Mouse (Mus musculus) left cerebral cortex, postnatal 14 days (tissue): ENCODE results near the gene Olfr644. TPM values are rescaled to one million over a fixed set of nuclear protein-coding genes. Genes with fewer than 3 reads are reported as not detected.

Experiments used
- DNase-seq, 2 experiments: peaks; one replicate each; pipeline ENCODE4 v3.0.0; 2021 to 2022; ENCODE audit warnings: low spot score in 2 of 2, mixed read lengths in 1 of 2
- intact Hi-C: fragments of 180-260 bp; cut with DNase I; formaldehyde crosslinking; loops from one replicate; pipeline ENCODE4 v1.15.1; 2025
- long read RNA-seq, 2 experiments: library from polyadenylated mRNA; stranded (forward); transcript quantifications; one replicate each; pipeline ENCODE4 v2.0.0; 2021
- total RNA-seq, 2 experiments: library from RNA; stranded (reverse); gene quantifications; 2 replicates each; pipeline ENCODE4 v1.2.3; 2021

The Olfr644 gene
- total RNA-seq = not detected
- long read RNA-seq, experiment 1 = 0 reads
- long read RNA-seq, experiment 2 = 0 reads

- intact Hi-C loops = no loop called here
- DNase-seq = no peak
These were observed at the start of gene Olfr644 for GRCm38 (mm10) chr7:104071769-104072168. Gene Olfr644, minus strand, starts transcription at chr7:104071869.

GRCm38 (mm10) chr7:104104757-104104972 is 33.0 kb upstream of the Olfr644 start, which contains the start of gene Olfr646:
Gene Olfr646, plus strand, starts transcription at chr7:104104873.
- no peak for DNase-seq
- intact Hi-C loops = no loop called here

GRCm38 (mm10) chr7:104103913-104104756 is 32.5 kb upstream of the Olfr644 start:
- no peak for DNase-seq
- intact Hi-C loops = no loop called here

GRCm38 (mm10) chr7:104085365-104085764 is 13.7 kb upstream of the Olfr644 start, which contains the start of gene Olfr645:
Gene Olfr645, minus strand, starts transcription at chr7:104085465.
- intact Hi-C loops = no loop called here
- DNase-seq = no peak

GRCm38 (mm10) chr7:104061345-104061744 is 10.3 kb downstream of the Olfr644 start, which contains the start of gene 4930516K23Rik:
Gene 4930516K23Rik, minus strand, starts transcription at chr7:104061445.
- no peak for DNase-seq
- intact Hi-C loops = no loop called here

- intact Hi-C loops = no loop called here
These were observed 12.5 kb downstream of the Olfr644 start for GRCm38 (mm10) chr7:104059215-104059614.

GRCm38 (mm10) chr7:104052566-104052965 is 19.1 kb downstream of the Olfr644 start, which contains the start of gene Olfr642:
Gene Olfr642, minus strand, starts transcription at chr7:104052666.
- DNase-seq = no peak
- intact Hi-C loops = no loop called here

More at GRCm38 (mm10) chr7:104059215-104059614, 12.5 kb downstream of the Olfr644 start:
- DNase-seq = no peak

GRCm38 (mm10) chr7:104050745-104051144 is 20.9 kb downstream of the Olfr644 start:
- intact Hi-C loops = no loop called here
- no peak for DNase-seq

- intact Hi-C loops = no loop called here
- no peak for DNase-seq
These were observed 36.5 kb downstream of the Olfr644 start, which contains the start of gene Olfr641 for GRCm38 (mm10) chr7:104035145-104035544. Gene Olfr641, plus strand, starts transcription at chr7:104035445.

- DNase-seq = no peak
- intact Hi-C loops = no loop called here
These were observed 44.7 kb downstream of the Olfr644 start for GRCm38 (mm10) chr7:104026978-104027377.

GRCm38 (mm10) chr7:104025473-104025872 is 46.2 kb downstream of the Olfr644 start, which contains the start of gene Olfr640:
Gene Olfr640, minus strand, starts transcription at chr7:104025573.
- intact Hi-C loops = no loop called here
- no peak for DNase-seq

GRCm38 (mm10) chr7:104021651-104022050 is 50.0 kb downstream of the Olfr644 start:
- intact Hi-C loops = no loop called here
- DNase-seq = no peak

- intact Hi-C loops = no loop called here
- DNase-seq = no peak
These were observed 52.7 kb downstream of the Olfr644 start for GRCm38 (mm10) chr7:104018953-104019352.

GRCm38 (mm10) chr7:104017203-104017602 is 54.5 kb downstream of the Olfr644 start, which contains the start of gene Olfr639:
Gene Olfr639, minus strand, starts transcription at chr7:104017303.
- intact Hi-C loops = no loop called here
- DNase-seq = no peak

Other genes starting within 250 kb of the Olfr644 start
- gene Hbb-bs, start 243.8 kb downstream of the Olfr644 start, total RNA-seq = 100 to 1,000 TPM; 912 to 967 TPM
- gene Hbb-bh2, start 231.3 kb downstream of the Olfr644 start, total RNA-seq = not detected
- gene Hbb-bh1, start 228.7 kb downstream of the Olfr644 start, total RNA-seq = not detected
- not detected for gene Hbb-y, start 218.7 kb downstream of the Olfr644 start, total RNA-seq
- gene Olfr66, start 185.6 kb downstream of the Olfr644 start, total RNA-seq = not detected
- gene Olfr64, start 177.4 kb downstream of the Olfr644 start, total RNA-seq = not detected
- gene Olfr65, start 168.4 kb downstream of the Olfr644 start, total RNA-seq = not detected
- not detected for gene Olfr631, start 143.0 kb downstream of the Olfr644 start, total RNA-seq
- gene Olfr632, start 137.5 kb downstream of the Olfr644 start, total RNA-seq = not detected
- not detected for gene Olfr633, start 127.4 kb downstream of the Olfr644 start, total RNA-seq
- gene Olfr635, start 100.7 kb downstream of the Olfr644 start, total RNA-seq = under 1 TPM in 1 of 2 experiments, not detected in 1; 0.04 TPM
- not detected for gene Olfr638, start 73.1 kb downstream of the Olfr644 start, total RNA-seq
- under 1 TPM; 0.08 to 0.18 TPM for gene Olfr639, start 54.6 kb downstream of the Olfr644 start, total RNA-seq
- not detected for gene Olfr640, start 46.3 kb downstream of the Olfr644 start, total RNA-seq
- not detected for gene Olfr641, start 36.4 kb downstream of the Olfr644 start, total RNA-seq
- not detected for gene Olfr642, start 19.2 kb downstream of the Olfr644 start, total RNA-seq
- gene 4930516K23Rik, start 10.4 kb downstream of the Olfr644 start, total RNA-seq = not detected
- not detected for gene Olfr645, start 13.6 kb upstream of the Olfr644 start, total RNA-seq
- gene Olfr646, start 33.0 kb upstream of the Olfr644 start, total RNA-seq = not detected
- not detected for gene Ubqln5, start 58.0 kb upstream of the Olfr644 start, total RNA-seq
- not detected for gene Olfr643, start 65.5 kb upstream of the Olfr644 start, total RNA-seq
- gene Ubqln3, start 71.4 kb upstream of the Olfr644 start, total RNA-seq = not detected
- gene Ubqlnl, start 78.7 kb upstream of the Olfr644 start, total RNA-seq = not detected
- gene Olfm5, start 93.0 kb upstream of the Olfr644 start, total RNA-seq = not detected
- gene Olfr648, start 111.5 kb upstream of the Olfr644 start, total RNA-seq = under 1 TPM; 0.30 to 0.40 TPM
- not detected for gene Olfr649, start 124.1 kb upstream of the Olfr644 start, total RNA-seq
- under 1 TPM; 0.13 to 0.15 TPM for gene Trim6, start 146.9 kb upstream of the Olfr644 start, total RNA-seq
- under 1 TPM; 0.68 to 0.72 TPM for gene Trim34a, start 172.6 kb upstream of the Olfr644 start, total RNA-seq
- gene Trim5, start 216.2 kb upstream of the Olfr644 start, total RNA-seq = under 1 TPM; 0.38 to 0.55 TPM
- gene Trim12a, start 243.6 kb upstream of the Olfr644 start, total RNA-seq = 1 to 10 TPM; 1.4 to 2.2 TPM